Mouse (Mus musculus): ENCODE measurements around the gene B3galt1.

DNA sequence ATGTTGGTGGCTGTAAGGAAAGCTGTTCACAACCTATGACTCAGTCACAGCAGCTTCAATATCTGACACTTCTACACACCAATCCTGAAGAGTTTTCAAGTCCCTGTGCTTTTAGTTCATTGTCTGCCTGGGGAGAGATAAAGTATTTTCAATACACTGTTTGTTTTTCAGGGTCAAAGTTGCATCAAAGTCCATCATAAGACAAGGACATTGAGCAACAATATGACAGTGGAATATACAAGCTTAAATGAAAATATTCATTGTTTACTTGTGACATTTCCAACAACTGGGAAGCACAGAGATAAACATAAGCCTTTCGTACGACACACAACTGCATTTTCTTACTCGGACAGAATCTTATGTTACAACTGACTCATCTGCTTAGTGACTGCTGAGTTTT is 417.9 kb downstream of the B3galt1 start:
- no peak for TF ChIP-seq TAL1 (IDR thresholded peaks at IDR 0.05; ENCODE audit: low read length)
- no peak for TF ChIP-seq GATA1 (IDR thresholded peaks at IDR 0.05; ENCODE audit: low read length)
